Mouse (Mus musculus) urinary bladder, adult 18-20 months (tissue): ENCODE measurements around the gene Ints1.
A peak's percentile ranks its signal among the peaks of the same experiment; 100 is the strongest.

Source experiments
- DNase-seq, 2 experiments: peaks; one replicate each; pipeline ENCODE4 v3.0.0; 2022; ENCODE audit warnings: low spot score in 2 of 2, mixed read lengths in 2 of 2

The Ints1 gene

GRCm38 (mm10) chr5:139718949-139719348, 56.5 kb downstream of the Ints1 start:
- DNase-seq: no peak

GRCm38 (mm10) chr5:139718540-139718939, 56.9 kb downstream of the Ints1 start:
- no peak for DNase-seq

GRCm38 (mm10) chr5:139717723-139718122, 57.8 kb downstream of the Ints1 start:
- DNase-seq: peak in 1 of 2 experiments; percentile 30

- no peak for DNase-seq
Measured at GRCm38 (mm10) chr5:139706496-139706895, 69.0 kb downstream of the Ints1 start.

- no peak for DNase-seq
Measured at GRCm38 (mm10) chr5:139702905-139703304, 72.6 kb downstream of the Ints1 start.

- no peak for DNase-seq
Measured at GRCm38 (mm10) chr5:139702236-139702635, 73.2 kb downstream of the Ints1 start.
